Mouse (Mus musculus) right cerebral cortex, postnatal 36 days (tissue): ENCODE data around the gene Acss2.

ENCODE experiments used
- DNase-seq, 2 experiments: peaks; one replicate each; pipeline ENCODE4 v3.0.0; 2022; ENCODE audit warnings: low spot score in 2 of 2, mixed read lengths in 1 of 2

Acss2 gene

DNA sequence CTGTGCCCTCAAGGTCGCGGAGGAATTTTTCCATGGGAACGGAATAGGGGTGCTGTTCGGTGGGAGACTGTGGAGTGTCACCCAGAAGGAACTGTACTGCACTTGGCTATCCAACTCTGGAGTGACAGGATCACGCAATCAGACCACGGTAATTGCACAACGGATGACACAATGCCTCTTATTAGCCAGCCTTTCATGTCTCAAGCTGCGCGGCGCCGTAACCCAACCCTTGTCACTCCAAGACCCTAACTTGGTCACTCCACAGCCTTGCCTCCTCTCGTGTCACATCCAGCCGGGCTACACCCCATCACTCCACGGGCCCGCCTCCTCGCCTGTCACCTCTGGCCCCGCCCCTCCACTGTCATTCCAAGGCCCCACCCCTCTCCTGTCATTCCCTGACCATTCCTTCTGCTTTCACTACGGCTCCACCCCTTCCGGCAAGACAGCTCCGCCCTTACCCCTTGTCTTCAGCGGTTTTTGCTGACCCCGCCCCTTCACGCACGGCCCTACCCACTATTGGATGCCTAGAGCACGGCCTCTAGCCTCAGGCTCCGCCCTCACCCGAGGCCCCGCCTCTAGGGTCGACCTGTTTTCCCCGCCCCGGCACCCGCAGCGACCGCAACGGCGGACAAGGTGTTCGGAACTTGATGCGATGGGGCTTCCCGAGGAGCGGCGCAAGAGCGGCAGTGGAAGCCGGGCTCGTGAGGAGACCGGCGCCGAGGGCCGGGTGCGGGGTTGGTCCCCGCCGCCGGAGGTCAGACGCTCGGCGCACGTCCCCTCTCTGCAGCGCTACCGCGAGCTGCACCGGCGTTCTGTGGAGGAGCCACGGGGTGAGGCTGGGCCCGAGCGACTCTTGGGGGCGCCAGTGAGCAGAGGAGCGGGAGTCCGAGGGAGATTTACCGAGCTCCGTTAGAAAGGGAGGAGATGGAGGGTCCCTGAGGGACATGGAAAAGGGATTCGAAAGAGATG is at the start of gene Acss2, which contains the start of gene Ggt7:
Gene Acss2 (plus strand): TSS at position 494 of the 969 bp plus-strand sequence.
Gene Ggt7 (minus strand): TSS at position 783 of the 969 bp plus-strand sequence.
- peak; percentile 97 to 98 for DNase-seq

DNA sequence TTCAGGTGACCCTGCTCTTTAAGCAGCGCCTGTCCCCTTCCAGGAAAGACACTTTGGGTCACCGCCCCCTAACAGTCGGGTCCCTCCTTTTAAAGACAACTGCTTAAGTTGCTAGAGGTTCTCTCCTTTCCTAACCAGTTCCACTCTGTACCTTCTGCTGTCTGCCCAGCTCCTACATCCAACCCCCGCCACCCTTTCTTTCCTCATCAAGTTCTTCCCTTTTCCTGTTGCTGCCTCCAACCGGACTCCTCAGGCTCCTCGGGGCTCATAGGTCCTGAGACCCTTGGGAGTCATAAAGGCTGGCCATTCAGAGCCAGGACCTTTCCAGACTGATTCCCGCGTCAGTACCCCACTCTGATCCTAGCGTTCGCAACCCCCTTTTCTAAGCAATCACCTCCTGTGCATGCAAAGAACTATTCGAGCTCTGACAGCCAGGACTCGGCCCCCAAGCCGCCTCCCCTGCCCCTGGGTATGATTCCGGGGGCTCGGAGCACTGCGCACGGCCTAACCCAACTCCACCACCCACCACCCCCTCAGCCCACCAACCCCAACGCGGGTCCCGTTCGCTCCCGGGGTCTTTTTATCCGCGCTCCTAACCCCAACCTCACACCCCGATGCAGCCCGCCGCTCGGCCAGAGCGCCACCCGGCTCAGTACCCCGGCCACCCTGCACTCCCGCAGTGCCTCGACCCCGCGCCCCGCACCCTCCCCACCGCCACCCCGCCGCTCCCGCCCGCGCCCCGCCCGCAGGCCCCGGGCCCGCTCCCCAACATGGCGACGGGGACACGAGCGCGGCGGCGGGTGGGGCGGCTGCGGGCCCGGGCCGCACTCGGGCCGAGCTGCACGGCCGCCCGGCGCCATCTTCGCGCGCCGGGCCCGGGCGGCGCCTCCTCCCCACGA is 44.8 kb upstream of the Acss2 start:
- DNase-seq = peak in 1 of 2 experiments; percentile 19

DNA sequence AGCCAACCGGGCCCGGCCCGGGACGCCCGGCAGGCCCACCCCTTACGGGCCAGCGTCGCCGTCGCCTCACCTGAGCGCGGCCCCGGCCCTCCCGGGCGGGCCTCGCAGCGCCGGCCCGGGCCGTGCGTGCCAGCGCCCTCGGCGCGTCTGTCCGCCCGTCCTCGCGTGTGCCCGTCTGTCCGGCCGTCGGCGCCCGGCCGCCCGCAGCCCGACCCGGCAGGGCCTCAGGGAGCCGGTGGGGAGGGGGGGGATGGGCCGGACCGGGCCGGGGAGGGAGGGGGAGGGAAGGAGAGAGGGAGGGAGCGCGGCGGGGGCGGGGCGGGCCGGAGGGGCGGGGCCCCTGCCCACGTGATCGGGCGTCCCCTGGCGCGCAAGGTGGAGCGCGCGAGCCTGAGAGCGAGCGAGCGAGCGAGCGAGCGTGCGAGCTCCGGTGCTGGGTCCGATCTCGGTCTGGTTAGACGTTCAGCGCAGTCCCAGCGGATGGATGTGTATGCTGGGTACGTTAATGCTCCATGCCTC is 44.1 kb upstream of the Acss2 start, which contains the start of gene Ncoa6:
Gene Ncoa6 (minus strand): TSS at position 325 of the 519 bp plus-strand sequence.
- DNase-seq = peak; percentile 30 to 49

DNA sequence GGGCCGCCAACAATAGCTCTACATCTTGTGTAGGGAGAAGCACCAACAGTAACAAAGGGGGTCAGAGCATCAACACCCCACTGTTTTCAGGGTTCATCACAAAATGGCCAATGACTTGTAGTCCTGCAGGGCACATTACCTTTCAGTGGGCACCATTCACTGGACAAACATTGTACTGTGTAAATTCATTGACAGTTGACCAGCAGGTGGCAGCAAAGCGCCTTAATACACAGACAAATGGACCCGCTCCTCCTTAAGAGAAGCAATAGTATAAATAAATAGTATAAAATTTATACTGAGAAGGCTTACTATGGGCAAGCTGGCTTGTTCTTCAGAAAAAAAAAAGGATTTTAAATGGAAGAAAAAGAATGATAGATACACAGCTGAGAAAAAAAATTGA is 35.7 kb upstream of the Acss2 start:
- DNase-seq = no peak

DNA sequence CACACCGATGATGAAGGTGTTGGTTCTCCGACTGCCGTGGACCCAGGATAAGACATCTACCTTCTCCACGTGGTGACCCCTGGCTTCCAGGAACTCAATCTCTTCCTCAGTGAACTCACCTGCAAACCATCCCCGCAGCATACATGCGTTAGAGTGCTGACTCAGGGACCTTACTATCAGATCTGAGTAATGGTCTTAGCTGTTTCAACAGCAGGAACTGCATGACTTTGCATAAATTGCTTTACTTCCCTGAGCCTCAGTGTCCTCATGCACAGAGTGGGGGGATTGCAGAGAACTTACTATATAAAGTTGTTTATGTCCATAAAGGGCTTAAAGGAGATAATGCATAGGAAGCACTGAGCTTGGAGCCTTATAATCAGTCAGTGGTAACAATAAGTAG is 26.8 kb upstream of the Acss2 start:
- DNase-seq = no peak

DNA sequence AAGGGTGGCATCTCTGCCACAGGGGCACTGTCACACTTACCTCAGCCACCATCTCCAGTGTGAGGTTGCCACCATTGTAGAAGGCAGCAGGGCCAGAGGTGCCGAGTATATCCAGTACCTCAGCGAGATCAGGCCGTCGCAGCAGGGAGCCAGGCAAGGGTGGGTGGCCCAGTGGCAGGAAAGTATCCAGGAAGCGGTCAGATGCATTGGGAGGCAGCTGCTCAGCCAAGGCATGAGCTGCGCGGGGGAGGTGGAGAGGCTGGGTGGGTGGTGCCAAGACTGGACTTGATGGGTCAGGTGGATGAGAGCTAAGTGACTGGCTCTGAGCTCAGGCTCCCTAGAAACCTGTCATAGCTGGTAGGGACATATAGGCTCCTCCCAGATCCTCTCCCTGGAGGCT is 15.2 kb upstream of the Acss2 start:
- DNase-seq = peak in 1 of 2 experiments; percentile 56

DNA sequence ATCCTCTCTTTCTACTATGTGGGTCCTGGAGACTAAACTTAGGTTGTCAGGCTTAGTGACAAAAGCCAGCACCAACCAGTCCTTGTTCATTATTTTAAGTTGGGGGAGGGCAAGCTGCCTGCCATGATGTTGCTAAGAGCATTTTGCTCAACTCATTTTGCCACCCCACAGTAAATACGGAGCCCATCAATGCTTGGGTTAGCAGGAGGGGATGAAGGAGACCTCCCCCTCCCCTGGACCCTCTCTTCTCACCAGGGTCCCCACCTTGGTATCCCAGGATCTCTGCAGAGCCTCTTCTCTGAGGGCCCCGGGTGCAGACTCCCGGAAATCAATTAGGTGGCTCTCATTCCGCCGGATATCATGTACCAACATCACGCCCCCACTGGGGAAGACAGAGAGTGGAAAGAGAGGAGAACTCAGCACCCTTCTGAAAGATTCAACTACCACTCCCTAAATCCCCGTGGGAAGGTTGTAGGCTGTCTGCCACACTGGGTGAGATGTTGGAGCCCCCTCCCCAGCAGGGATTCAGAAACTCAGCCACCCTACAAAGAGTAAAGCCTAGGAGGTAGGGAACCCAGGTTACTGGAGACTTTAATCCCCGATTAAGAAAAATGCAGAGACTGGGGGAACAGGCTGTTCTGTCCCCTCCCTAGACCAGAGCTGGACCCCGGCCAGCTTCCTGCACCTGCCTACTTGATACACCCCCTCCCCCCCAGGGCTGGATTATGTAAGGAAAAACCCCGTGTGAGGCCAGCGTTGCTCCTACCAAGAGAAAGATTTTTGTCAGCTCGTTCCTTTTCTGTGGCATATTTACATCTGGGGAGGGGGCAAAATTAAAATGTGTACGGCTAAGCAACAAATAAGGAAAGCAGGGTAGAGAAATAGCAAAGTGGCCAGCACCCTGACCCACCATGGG is 13.1 kb upstream of the Acss2 start:
- no peak for DNase-seq

DNA sequence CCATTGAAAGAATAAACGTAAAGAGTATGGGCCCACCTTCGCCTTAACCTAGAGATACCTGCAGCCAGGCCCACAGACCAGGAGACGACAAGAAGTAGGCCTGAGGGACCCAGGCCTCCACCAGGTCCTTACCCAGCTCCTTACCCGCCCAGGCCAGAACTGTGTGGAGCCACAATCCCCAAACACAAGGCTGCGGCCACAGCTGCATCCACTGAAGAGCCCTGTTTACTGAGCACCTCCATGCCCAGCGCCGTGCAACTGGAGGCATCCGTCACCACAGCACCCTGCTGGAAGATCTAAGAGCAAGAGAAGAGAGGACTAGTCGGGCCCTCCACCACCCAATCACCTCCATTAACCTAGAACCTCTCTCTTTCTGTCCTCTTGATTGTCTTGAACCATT is 11.9 kb upstream of the Acss2 start:
- DNase-seq = no peak

DNA sequence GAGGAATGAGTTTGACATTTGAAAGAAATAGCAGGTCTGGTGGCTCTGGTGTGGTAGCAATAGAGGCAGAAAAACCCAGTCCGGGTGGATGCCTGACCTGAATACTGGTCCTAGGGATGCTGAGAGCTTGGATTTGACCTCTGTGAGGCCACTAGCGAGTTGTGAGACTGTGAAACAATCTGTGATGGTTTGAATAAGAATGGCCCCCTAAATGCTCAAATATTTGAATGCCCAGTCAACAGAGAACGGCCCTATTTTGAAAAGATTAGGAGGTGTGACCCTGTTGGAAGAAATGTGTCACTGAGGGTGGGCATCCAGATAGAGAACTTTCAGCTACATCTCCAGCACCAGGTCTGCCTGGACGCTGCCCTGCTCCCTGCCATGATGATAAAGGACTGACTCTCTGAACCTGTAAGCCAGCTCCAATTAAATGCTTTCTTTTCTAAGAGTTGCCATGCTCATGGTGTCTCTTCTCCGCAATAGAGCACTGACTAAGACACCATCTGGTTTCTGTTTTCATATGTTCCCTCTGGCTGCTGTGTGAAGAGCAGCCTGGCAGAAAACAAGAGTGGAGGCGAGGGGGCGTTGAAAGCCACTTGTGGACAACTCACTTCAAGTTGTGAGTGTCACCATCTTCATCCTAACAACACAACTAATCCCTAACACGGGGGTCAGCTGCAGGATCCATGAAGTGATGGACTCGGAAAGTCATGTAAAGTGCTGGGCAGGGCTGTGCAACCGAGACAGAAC is 9.9 kb upstream of the Acss2 start:
- peak; percentile 30 to 54 for DNase-seq

DNA sequence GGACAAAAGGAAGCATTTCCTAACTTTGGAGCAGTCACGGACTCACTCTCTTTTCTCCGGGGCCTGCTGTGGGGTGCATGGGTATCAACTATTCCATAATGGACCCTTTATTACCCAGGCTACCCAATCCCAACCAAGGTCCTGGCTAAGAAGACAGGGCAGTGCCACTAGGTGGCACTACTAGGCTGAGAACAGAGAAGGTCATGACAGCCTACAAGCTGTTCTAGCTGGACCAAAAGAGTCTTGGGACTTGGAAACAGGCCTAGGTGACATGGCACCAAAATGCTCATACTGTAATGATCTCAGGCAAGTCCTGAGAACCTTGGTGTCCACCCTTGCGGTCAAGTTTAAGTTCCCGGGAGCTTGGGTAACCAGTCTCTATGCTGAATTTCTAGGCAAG is 5.3 kb upstream of the Acss2 start:
- DNase-seq = no peak

DNA sequence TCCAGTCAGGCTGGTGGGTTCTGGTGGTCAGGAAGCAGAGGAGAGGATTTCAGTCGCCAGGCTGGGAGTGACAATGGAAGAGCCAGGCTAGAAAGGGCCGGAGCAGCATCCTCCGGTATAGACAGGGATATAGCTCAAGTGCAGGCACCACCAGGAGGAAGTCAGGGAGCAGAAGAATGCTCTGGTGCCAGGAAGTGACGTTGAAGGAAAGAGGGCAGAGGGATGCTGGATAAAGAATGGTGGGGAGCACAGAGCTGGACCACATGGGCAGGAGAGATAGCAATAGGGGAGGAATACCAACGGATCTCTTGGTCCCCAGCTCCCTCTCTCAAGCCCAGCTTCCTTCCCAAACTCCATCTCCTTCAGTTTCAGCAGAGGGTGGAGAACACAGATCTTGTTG is 4.2 kb upstream of the Acss2 start:
- no peak for DNase-seq

DNA sequence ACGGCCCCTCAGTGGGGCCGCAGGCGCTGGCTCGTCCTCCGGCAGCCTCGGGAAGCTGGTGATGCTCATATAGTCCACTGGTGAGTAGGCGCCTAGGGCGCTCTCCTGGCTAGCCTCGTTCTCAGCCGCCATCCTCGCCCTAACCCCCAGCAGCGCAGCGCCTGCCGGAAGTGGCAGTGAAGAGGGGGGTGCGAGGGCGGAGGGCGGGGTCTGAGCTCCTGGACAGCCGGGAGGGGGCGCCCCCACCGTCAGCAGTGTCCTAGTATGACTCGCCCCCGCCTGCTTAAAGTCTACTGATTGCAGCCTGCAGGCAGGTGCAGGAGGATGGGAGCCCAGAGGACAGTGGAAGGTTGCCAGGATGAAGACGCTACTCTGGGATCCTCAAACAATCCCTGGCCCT is 3.1 kb upstream of the Acss2 start:
- DNase-seq = peak; percentile 87 to 88

DNA sequence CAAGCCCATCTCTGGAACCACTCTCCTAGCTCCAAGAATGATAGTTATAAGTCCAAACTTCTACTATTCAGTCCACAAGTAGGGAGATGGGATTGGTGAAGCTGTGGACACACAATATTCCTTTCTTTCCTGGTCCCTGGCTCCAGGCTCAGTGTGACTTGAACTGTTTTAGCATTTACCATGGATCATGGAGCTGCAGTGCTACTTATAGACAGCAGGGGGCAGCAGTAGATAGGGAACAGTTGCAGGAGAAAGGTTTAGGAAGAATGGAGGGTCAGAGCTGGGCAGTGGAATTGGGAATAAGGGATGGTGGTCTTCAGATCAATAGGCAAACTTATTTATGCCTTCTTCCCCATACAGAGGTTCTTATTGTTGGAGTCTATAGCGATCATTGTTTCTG is 1.8 kb upstream of the Acss2 start:
- peak in 1 of 2 experiments; percentile 59 for DNase-seq

DNA sequence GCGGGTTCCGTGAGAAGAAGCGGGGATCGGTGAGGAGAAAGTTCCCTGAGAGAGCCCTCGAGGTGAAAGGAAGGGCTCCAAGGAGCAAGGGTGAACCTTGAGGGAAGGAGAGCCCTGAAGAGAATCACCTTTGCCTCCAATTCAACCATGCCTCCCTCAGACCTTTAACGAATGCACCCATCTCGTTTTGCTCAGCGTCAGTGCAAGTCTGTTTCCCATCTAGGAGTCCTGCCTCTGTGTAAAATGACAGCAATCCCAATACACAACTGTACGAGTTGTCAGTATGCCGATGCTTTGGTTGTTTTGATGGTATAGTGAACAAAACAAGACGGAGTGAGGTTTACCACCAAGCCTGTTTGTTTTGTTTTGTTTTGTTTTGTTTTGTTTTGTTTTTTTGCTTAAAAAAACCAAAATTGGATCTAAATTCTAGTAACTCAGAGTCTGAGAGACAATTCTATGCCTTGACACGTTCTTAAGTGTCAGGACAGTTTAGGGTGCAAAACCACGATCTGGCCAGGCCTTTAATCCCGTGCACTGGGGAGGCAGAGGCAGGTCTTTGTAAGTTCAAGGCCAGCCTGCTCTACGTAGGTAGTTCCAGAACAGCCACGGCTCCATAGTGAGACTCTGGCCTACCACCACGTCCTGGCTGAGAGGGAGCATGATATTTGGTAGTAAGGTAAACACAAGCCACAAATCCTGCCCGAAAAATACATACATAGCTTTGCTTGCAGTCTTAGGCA is 953 bp downstream of the Acss2 start:
- no peak for DNase-seq

DNA sequence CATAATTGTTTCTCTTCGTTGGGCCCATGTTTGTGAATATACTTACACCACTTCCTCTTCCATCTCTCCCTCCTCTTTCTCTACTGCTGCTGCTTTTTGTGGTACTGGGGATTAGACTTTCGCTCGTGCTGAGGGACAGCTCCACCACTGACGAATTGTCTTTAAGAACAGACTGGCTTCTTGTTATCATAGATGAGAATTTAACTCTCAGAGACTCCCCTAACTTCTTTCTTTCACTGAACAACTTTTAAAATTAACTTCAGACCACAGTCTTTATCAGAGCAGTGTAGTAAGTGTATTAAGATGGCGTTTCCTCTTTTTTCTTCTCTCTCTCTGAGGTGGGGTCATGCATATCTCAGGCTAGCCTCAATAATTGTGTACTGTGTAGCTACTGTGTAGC is 6.0 kb downstream of the Acss2 start:
- no peak for DNase-seq

DNA sequence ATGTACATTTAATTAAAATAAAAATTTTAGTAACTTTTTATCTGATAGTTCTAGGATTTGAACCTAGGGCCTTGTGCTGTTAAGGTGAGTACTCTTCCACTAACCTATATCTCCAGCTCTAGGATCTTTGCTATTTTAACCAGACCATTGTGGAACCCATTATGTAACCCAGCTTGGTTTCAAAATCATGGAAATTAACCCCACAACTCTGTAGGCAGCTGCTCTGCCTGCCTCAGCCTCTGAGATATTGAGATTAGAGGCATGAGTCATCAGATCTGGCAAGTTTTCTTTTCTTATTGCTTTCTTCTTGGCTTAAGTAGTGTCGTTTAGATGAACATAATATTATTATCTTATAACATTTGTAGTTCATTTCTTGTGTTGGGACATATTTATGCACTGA is 6.6 kb downstream of the Acss2 start:
- DNase-seq = no peak

DNA sequence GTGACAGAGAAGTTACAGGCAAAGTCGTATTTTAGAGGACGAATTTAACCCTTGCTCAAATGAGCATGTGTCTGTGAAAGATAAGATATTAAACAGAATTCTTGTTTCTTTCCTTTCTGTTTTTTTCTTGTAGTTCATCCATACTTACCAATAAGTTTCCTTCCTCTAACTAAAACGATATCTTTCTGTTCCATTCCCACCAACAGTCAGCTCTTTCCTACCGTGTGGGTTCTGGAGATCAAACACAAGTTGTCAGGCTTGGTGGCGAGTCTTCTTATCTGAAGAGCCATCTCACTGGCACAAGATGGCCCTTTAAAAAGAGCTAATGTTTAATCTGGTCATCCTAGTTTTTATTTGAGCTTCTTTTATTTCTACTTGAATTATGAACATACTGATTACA is 9.6 kb downstream of the Acss2 start:
- no peak for DNase-seq

DNA sequence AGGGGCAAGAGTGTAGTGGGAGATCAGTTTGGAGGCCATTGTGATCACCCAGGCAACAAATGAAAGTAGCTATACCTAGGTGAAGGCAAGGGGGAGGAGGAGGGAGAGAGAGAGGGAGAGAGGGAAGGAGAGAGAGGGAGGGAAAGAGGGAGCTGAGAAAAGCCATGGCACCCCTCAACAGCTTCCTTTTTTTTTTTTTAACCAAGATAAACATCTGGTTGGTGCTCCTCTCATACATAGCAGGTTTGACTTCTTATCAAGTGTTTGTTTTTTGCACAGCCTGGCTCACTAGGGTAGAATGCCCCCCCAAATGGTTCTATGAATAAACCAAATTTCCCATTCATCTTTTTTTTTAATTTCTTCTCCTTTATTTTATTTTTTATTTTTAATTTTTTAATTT is 18.5 kb downstream of the Acss2 start:
- DNase-seq = no peak

DNA sequence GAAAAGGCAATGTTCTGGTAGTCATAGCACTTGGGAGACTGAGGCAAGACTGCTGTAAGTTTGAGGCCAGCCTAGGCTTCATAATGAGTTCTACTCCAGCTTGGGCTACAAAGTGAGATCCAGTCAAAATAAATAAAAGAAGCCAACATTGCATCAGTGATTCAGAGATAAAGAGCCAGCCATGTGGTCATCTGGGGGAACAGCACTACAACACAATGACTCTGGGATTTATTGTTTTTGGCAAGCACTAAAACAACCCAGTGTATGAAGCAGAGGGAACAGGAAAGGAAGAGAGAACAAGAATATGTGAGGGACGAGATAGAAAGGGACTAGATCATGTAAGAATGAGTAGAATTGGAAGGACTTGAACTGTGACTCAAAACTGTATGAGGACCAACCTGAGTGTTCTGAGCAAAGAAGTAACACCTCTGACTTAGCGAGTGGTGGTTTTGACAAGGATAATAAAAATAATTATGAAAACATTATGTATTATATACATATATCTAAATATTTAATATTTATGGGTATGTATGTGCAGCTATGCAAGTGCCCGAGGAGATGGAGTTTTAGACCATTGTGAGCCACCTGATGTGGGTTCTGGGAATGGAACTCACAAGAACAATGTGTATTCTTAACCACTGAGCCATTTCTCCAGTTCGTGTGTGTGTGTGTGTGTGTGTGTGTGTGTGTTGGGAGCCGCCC is 20.2 kb downstream of the Acss2 start:
- no peak for DNase-seq
